Mouse (Mus musculus) liver, embryonic 16.5 days (tissue): ENCODE measurements around the gene Rps21. TPM values are rescaled to one million over a fixed set of nuclear protein-coding genes. Genes with fewer than 3 reads are reported as not detected.

Experiments used
- ATAC-seq: fragments of 200-750 bp; cut with Nextera tagmentation; 2 replicates; pipeline ENCODE4 v1.8.0; 2017; ENCODE audit warnings: low read depth, mild to moderate bottlenecking, moderate number of reproducible peaks, moderate library complexity
- H3K27ac ChIP-seq: fragments of 300-500 bp; sonication (generic); 2 replicates; pipeline ENCODE4 v1.5.1; 2014; ENCODE audit warnings: mild to moderate bottlenecking, low read length
- H3K27me3 ChIP-seq: fragments of 300-500 bp; sonication (generic); 2 replicates; pipeline ENCODE4 v1.6.1; 2014; ENCODE audit warnings: low read depth, low read length, mixed read lengths; ENCODE audit not compliant: control insufficient read depth, insufficient read depth
- H3K36me3 ChIP-seq: fragments of 300-500 bp; sonication (generic); 2 replicates; pipeline ENCODE4 v1.6.1; 2014; ENCODE audit warnings: mild to moderate bottlenecking; ENCODE audit not compliant: control insufficient read depth, insufficient read depth
- H3K4me1 ChIP-seq: fragments of 300-500 bp; sonication (generic); 2 replicates; pipeline ENCODE4 v1.6.1; 2014; ENCODE audit warnings: low read depth, low read length, mixed read lengths; ENCODE audit not compliant: control insufficient read depth
- H3K4me2 ChIP-seq: fragments of 300-500 bp; sonication (generic); 2 replicates; pipeline ENCODE4 v1.6.1; 2014; ENCODE audit warnings: low read depth, low read length, mixed read lengths
- H3K4me3 ChIP-seq: fragments of 300-500 bp; sonication (generic); 2 replicates; pipeline ENCODE4 v1.5.1; 2014; ENCODE audit warnings: low read depth, mild to moderate bottlenecking, low read length
- H3K9ac ChIP-seq: fragments of 300-500 bp; sonication (generic); 2 replicates; pipeline ENCODE4 v1.6.1; 2014; ENCODE audit warnings: low read depth, low read length
- H3K9me3 ChIP-seq: fragments of 300-500 bp; sonication (generic); replicated peaks from 2 replicates; pipeline ENCODE4 v1.6.1; 2016; ENCODE audit warnings: low read length; ENCODE audit not compliant: control insufficient read depth
- WGBS: fragments of 180-500 bp; shearing (Covaris S2); extraction: QIAGEN DNeasy Blood & Tissue Kit; methylation state at CpG from one replicate; pipeline ENCODE4 v1.1.7; 2014; ENCODE audit not compliant: insufficient replicate concordance; 5-methylcytosine and 5-hydroxymethylcytosine counted together
- polyA plus RNA-seq: library from polyadenylated mRNA; unstranded; fragments of >200 nt; fragmentation: Nextera tagmentation; extraction: Ambion mirVana; gene quantifications from 2 replicates; pipeline ENCODE4 v1.2.1, GENCODE M21; 2015

Gene Rps21
- polyA plus RNA-seq, 1 experiment from 2014 or later: 262 TPM

DNA sequence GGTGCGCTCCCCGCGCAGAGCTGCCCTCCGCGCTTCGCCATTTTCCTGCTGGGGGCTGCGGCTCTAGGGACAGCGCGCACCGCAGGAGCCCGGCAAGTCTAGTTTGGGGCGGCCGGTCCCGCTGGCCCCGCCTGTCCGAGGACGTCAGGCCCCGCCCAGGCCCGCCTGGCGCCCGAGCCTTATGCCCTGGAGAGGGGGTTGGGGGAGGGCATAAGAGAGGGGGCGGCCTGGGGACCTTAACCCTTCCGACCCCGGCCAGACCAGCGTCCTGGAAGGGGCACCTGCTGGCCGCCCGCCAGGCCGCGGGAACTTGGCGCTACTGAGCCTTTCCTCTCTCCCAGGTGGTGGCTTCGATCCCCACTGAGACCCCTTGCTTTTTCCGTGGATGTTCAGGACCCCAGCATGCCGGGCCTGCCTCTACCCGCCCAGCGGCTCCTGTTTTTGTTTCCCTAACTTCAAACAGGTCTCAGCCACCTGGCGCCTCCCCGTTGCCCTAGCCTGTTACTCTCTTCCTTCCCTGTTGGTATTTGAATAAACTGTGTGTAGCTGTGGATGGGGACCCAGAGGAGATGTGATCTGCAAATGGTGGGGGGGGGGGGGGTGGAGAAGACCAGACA, 31.3 kb upstream of the Rps21 start, which contains the start of gene Lama5:
Lama5 (minus strand) TSS at position 98 of the 617 bp plus-strand sequence.
- H3K4me1 ChIP-seq: peaks cover 3% of the 10 kb centered on the region
- peak; percentile 73 for ATAC-seq
- peak within 1 kb of the TSS; percentile 75 for H3K4me2 ChIP-seq
- no peak within 1 kb of the TSS for H3K27ac ChIP-seq
- peak within 1 kb of the TSS; percentile 58 for H3K4me3 ChIP-seq
- peaks cover 41% of the 10 kb centered on the region for H3K27me3 ChIP-seq
- H3K36me3 ChIP-seq: no peaks in the 10 kb centered on the region
- no peaks in the 10 kb centered on the region for H3K9me3 ChIP-seq
- 2% methylated on average over 35 of the region's 37 CpGs for WGBS
- H3K9ac ChIP-seq: peak within 1 kb of the TSS; percentile 35; the same call in 1 of the 2 replicates

GRCm38 (mm10) chr2:180227262-180228059, 29.7 kb upstream of the Rps21 start:
- peaks cover 3% of the 10 kb centered on the region for H3K4me1 ChIP-seq
- H3K9ac ChIP-seq: no peak overlapping the region
- H3K27me3 ChIP-seq: peaks cover 41% of the 10 kb centered on the region
- ATAC-seq: peak; percentile 44; the same call in 1 of the 2 replicates
- no peaks in the 10 kb centered on the region for H3K9me3 ChIP-seq
- no peak overlapping the region for H3K27ac ChIP-seq
- WGBS: 3% methylated on average over 21 of the region's 21 CpGs
- peak overlapping the region; percentile 47 for H3K4me2 ChIP-seq
- peak overlapping the region; percentile 26 for H3K4me3 ChIP-seq
- H3K36me3 ChIP-seq: no peaks in the 10 kb centered on the region

DNA sequence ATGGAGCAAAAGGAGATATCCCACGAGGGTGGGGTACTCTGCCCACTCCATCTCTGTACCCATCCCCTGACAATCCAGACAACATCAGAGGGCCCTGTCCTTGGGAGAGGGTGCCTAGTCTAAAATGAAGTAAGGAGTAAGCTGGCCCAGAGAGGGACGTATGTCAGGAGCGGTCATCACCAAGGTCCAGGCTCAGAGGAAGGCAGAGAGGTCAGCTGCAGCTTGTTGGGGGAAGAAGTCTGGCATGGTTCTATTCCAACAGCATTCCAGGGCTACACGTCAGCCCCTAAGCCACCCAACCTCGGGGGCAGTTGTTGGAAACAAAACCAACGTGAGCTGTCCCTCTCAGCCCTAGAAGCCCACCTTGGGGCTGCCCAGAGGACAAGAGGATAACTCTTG, 29.1 kb upstream of the Rps21 start:
- Histone ChIP-seq H3K4me2 (no peak overlapping the region), H3K9me3 (no peaks in the 10 kb centered on the region), H3K27ac (no peak overlapping the region), H3K27me3 (peaks cover 41% of the 10 kb centered on the region), H3K36me3 (no peaks in the 10 kb centered on the region), H3K4me1 (peaks cover 3% of the 10 kb centered on the region), H3K4me3 (no peak overlapping the region), H3K9ac (no peak overlapping the region)
- WGBS: 55% methylated on average over 6 of the region's 6 CpGs
- ATAC-seq: no peak

DNA sequence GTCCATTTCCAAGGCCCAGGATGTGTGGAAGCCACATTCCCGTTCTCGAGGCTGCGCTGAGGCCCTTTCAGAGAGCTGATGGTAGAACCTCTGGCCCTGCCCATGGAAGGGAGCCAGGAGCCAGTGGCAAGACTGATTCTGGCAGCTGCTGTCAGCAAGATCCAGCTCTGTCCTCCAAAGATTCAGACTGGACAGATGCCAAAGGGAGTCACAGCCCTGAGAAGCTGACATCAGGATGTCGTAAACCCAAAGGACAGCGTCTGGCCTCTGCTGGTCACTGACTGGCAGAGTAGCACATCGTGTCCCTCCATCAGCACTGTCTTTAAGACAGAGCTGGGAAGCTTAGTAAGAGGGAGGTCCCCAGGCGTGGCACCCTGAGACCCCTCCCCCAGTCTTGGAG, 28.6 kb upstream of the Rps21 start:
- Histone ChIP-seq H3K27ac (no peak overlapping the region), H3K4me3 (no peak overlapping the region), H3K9ac (no peak overlapping the region), H3K4me2 (no peak overlapping the region), H3K36me3 (no peaks in the 10 kb centered on the region), H3K9me3 (no peaks in the 10 kb centered on the region), H3K27me3 (peaks cover 39% of the 10 kb centered on the region), H3K4me1 (peaks cover 3% of the 10 kb centered on the region)
- ATAC-seq: no peak
- WGBS: 53% methylated on average over 7 of the region's 7 CpGs

GRCm38 (mm10) chr2:180229129-180229528, 28.0 kb upstream of the Rps21 start:
- no peak overlapping the region for H3K4me2 ChIP-seq
- H3K27ac ChIP-seq: no peak overlapping the region
- peaks cover 3% of the 10 kb centered on the region for H3K4me1 ChIP-seq
- no peak for ATAC-seq
- H3K9me3 ChIP-seq: no peaks in the 10 kb centered on the region
- no peak overlapping the region for H3K9ac ChIP-seq
- no peaks in the 10 kb centered on the region for H3K36me3 ChIP-seq
- no peak overlapping the region for H3K4me3 ChIP-seq
- peaks cover 34% of the 10 kb centered on the region for H3K27me3 ChIP-seq
- WGBS: 54% methylated on average over 3 of the region's 3 CpGs

DNA sequence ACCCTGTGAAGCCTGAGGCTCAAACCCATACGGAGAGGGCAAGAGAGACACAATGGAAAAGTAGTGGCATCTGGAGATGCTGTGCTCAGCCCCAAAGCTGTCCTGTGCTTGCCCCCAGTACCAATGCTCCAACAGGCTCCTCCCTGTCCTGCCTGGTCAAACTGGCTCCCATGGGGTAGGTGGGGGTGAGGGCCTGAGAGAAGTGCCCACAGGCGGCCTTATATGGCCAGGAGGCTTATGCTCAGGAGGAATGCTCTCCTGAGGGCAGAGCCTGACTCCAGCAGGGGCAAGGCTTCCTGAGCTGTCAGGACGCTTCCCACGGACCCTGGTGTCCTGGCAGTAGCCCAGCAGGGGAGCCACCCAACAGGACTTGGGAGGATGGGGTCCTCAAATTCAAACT, 26.7 kb upstream of the Rps21 start:
- WGBS: 57% methylated on average over 4 of the region's 4 CpGs

GRCm38 (mm10) chr2:180233101-180233904, 23.9 kb upstream of the Rps21 start:
- Histone ChIP-seq H3K4me3 (no peak overlapping the region), H3K4me1 (peaks cover 31% of the 10 kb centered on the region), H3K4me2 (no peak overlapping the region), H3K9ac (no peak overlapping the region), H3K27me3 (no peaks in the 10 kb centered on the region), H3K9me3 (no peaks in the 10 kb centered on the region), H3K27ac (no peak overlapping the region), H3K36me3 (no peaks in the 10 kb centered on the region)
- no peak for ATAC-seq
- 57% methylated on average over 7 of the region's 7 CpGs for WGBS

More for the DNA sequence above, 26.7 kb upstream of the Rps21 start:
- ATAC-seq: no peak
- Histone ChIP-seq H3K4me1 (peaks cover 16% of the 10 kb centered on the region), H3K9me3 (no peaks in the 10 kb centered on the region), H3K4me3 (no peak overlapping the region), H3K36me3 (no peaks in the 10 kb centered on the region), H3K9ac (no peak overlapping the region), H3K27me3 (peaks cover 20% of the 10 kb centered on the region), H3K4me2 (no peak overlapping the region), H3K27ac (no peak overlapping the region)

DNA sequence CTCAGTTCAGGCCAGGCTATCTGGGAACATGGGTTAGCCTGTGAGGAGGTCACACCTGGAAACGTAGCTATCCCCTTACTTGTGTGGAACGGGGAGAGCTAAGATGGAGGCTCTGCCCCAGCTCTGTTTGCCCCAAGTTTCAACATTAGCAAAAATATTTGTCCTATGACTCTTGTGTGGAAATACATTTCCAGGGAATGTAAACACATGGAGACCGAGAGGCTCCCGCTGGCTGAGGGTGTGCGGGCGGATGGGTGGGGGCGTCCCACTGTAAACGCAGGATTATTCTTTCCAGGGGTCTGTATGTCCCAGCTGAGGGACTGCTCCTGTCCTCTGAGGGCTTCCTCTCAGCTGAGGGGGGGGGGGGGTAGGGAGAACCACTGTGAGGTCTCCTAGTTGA, 22.8 kb upstream of the Rps21 start:
- Histone ChIP-seq H3K9me3 (no peaks in the 10 kb centered on the region), H3K4me1 (peaks cover 36% of the 10 kb centered on the region), H3K36me3 (no peaks in the 10 kb centered on the region), H3K4me2 (no peak overlapping the region), H3K9ac (no peak overlapping the region), H3K27me3 (no peaks in the 10 kb centered on the region), H3K27ac (no peak overlapping the region), H3K4me3 (no peak overlapping the region)
- ATAC-seq: no peak
- WGBS: 78% methylated on average over 8 of the region's 8 CpGs
